Mouse (Mus musculus) ES-Bruce4 (cell line): ENCODE results near the gene Meis2.

Source experiments
- CTCF ChIP-seq: IDR thresholded peaks from one replicate; pipeline ENCODE4 v1.8.1; 2011; ENCODE audit warnings: low read depth, low read length
- EP300 ChIP-seq: IDR thresholded peaks from 2 replicates; pipeline ENCODE4 v1.6.1; 2011; ENCODE audit warnings: low read depth, low read length; ENCODE audit not compliant: insufficient read depth

DNA sequence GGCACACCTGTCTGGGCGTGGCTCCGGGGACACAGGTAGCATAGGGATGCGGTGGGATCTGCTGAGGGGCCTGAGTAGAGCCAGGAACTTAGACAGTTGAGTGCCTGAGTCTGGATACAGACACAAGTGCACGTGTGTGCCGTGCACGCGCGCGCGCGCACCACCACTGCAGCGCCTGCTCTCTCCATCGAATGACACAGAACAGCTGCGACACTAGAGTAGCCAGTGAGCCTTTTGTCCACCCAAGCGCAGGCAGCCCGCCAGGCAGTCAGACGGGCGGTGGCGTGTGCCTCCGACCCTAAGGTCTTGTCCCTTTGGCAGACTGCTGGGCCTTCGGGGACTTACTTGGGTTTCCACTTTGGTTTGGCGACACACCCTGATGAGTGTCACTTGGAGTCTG, 213.0 kb downstream of the Meis2 start:
- TF ChIP-seq CTCF (no peak), EP300 (no peak)
